Mouse (Mus musculus): ENCODE results near the gene Nup93. TPM values are rescaled to one million over a fixed set of nuclear protein-coding genes. Genes with fewer than 3 reads are reported as not detected.
A peak's percentile ranks its signal among the peaks of the same experiment; 100 is the strongest.

Nup93 gene
- total RNA-seq, 2 experiments from 2014 or later = 48.7 to 51.4 TPM

GRCm38 (mm10) chr8:94330733-94331132 lies 116.4 kb downstream of the Nup93 start:
- peak; percentile 87 for TF ChIP-seq CTCF (IDR thresholded peaks at IDR 0.05)
- no peak for DNase-seq (ENCODE audit: extremely low spot score in 1 of 2, low spot score in 2 of 2)

GRCm38 (mm10) chr8:94333345-94333744 lies 119.0 kb downstream of the Nup93 start:
- TF ChIP-seq CTCF (IDR thresholded peaks at IDR 0.05) = peak; percentile 23
- no peak for DNase-seq (ENCODE audit: extremely low spot score in 1 of 2, low spot score in 2 of 2)
- Histone ChIP-seq H3K4me3 (no peak overlapping the region), H3K27ac (no peak overlapping the region)
- intact Hi-C loops (cut with DNase I) = loop anchor here (10.0 kb wide), 1 partner anchor 361 kb away; the partner anchor contains the start of gene Pllp

More at GRCm38 (mm10) chr8:94330733-94331132, 116.4 kb downstream of the Nup93 start:
- Histone ChIP-seq H3K4me3 (no peak overlapping the region), H3K27ac (no peak overlapping the region)
- intact Hi-C loops (cut with DNase I) = loop anchor here (2.0 to 10.0 kb wide), 2 partner anchors 162 to 364 kb away; partner anchors contain the start of gene Pllp

- TF ChIP-seq CTCF (IDR thresholded peaks at IDR 0.05) = no peak
- no peak overlapping the region for H3K4me3 ChIP-seq
- intact Hi-C loops (cut with DNase I) = loop anchor here (10.0 kb wide), 1 partner anchor 357 kb away; the partner anchor contains the start of gene Pllp
- H3K27ac ChIP-seq = no peak overlapping the region
- no peak for DNase-seq (ENCODE audit: extremely low spot score in 1 of 2, low spot score in 2 of 2)
Measured at GRCm38 (mm10) chr8:94337559-94337958, 123.2 kb downstream of the Nup93 start.

- intact Hi-C loops (cut with DNase I) = loop anchor here (5.0 kb wide), 1 partner anchor 242 kb away; no protein-coding TSS in a partner anchor
Measured at GRCm38 (mm10) chr8:94340796-94341195, 126.4 kb downstream of the Nup93 start.

GRCm38 (mm10) chr8:94342691-94343090 lies 128.3 kb downstream of the Nup93 start:
- TF ChIP-seq CTCF (IDR thresholded peaks at IDR 0.05) = no peak
- Histone ChIP-seq H3K27ac (no peak overlapping the region), H3K4me3 (no peak overlapping the region)
- no peak for DNase-seq (ENCODE audit: extremely low spot score in 1 of 2, low spot score in 2 of 2)
- intact Hi-C loops (cut with DNase I) = loop anchor here (2.0 to 5.0 kb wide), 3 partner anchors 46 to 240 kb away; no protein-coding TSS in a partner anchor

More at GRCm38 (mm10) chr8:94340796-94341195, 126.4 kb downstream of the Nup93 start:
- TF ChIP-seq CTCF (IDR thresholded peaks at IDR 0.05) = no peak
- Histone ChIP-seq H3K27ac (no peak overlapping the region), H3K4me3 (no peak overlapping the region)
- no peak for DNase-seq (ENCODE audit: extremely low spot score in 1 of 2, low spot score in 2 of 2)

- H3K27ac ChIP-seq = no peak overlapping the region; the same call in 1 of the 2 replicates
- peak; percentile 75 to 79 for DNase-seq (ENCODE audit: extremely low spot score in 1 of 2, low spot score in 2 of 2)
- H3K4me3 ChIP-seq = no peak overlapping the region
- TF ChIP-seq CTCF (IDR thresholded peaks at IDR 0.05) = no peak; the same call in none of the 2 replicates
- intact Hi-C loops (cut with DNase I) = loop anchor here (2.0 to 5.0 kb wide), 3 partner anchors 46 to 239 kb away; no protein-coding TSS in a partner anchor
Measured at GRCm38 (mm10) chr8:94343290-94343689, 128.9 kb downstream of the Nup93 start.

GRCm38 (mm10) chr8:94343778-94344320 lies 129.5 kb downstream of the Nup93 start:
- TF ChIP-seq CTCF (IDR thresholded peaks at IDR 0.05) = no peak
- H3K4me3 ChIP-seq = no peak overlapping the region
- intact Hi-C loops (cut with DNase I) = loop anchor here (2.0 to 5.0 kb wide), 3 partner anchors 45 to 238 kb away; no protein-coding TSS in a partner anchor
- no peak for DNase-seq (ENCODE audit: extremely low spot score in 1 of 2, low spot score in 2 of 2)
- no peak overlapping the region; the same call in 1 of the 2 replicates for H3K27ac ChIP-seq

GRCm38 (mm10) chr8:94345657-94346056 lies 131.3 kb downstream of the Nup93 start:
- DNase-seq (ENCODE audit: extremely low spot score in 1 of 2, low spot score in 2 of 2) = no peak
- intact Hi-C loops (cut with DNase I) = no loop called here
- Histone ChIP-seq H3K4me3 (no peak overlapping the region), H3K27ac (no peak overlapping the region)
- no peak for TF ChIP-seq CTCF (IDR thresholded peaks at IDR 0.05)

- no peak for TF ChIP-seq CTCF (IDR thresholded peaks at IDR 0.05)
- DNase-seq (ENCODE audit: extremely low spot score in 1 of 2, low spot score in 2 of 2) = no peak
- H3K27ac ChIP-seq = no peak overlapping the region
- intact Hi-C loops (cut with DNase I) = no loop called here
- H3K4me3 ChIP-seq = no peak overlapping the region
Measured at GRCm38 (mm10) chr8:94346264-94346663, 131.9 kb downstream of the Nup93 start.

GRCm38 (mm10) chr8:94348425-94348824 lies 134.1 kb downstream of the Nup93 start:
- intact Hi-C loops (cut with DNase I) = no loop called here
- TF ChIP-seq CTCF (IDR thresholded peaks at IDR 0.05) = no peak
- Histone ChIP-seq H3K27ac (no peak overlapping the region), H3K4me3 (no peak overlapping the region)
- no peak for DNase-seq (ENCODE audit: extremely low spot score in 1 of 2, low spot score in 2 of 2)

GRCm38 (mm10) chr8:94354069-94354531 lies 139.7 kb downstream of the Nup93 start:
- TF ChIP-seq CTCF (IDR thresholded peaks at IDR 0.05) = no peak
- no peak overlapping the region for H3K4me3 ChIP-seq
- intact Hi-C loops (cut with DNase I) = no loop called here
- no peak overlapping the region for H3K27ac ChIP-seq
- DNase-seq (ENCODE audit: extremely low spot score in 1 of 2, low spot score in 2 of 2) = no peak

GRCm38 (mm10) chr8:94354571-94354970 lies 140.2 kb downstream of the Nup93 start:
- intact Hi-C loops (cut with DNase I) = no loop called here
- Histone ChIP-seq H3K4me3 (no peak overlapping the region), H3K27ac (no peak overlapping the region)
- no peak for TF ChIP-seq CTCF (IDR thresholded peaks at IDR 0.05)
- DNase-seq (ENCODE audit: extremely low spot score in 1 of 2, low spot score in 2 of 2) = no peak

All from left cerebral cortex, adult 2 months (tissue).